Mouse (Mus musculus): ENCODE measurements around the gene Ppp1r13l. TPM values are rescaled to one million over a fixed set of nuclear protein-coding genes. Genes with fewer than 3 reads are reported as not detected.

The Ppp1r13l gene
- polyA plus RNA-seq, 1 experiment, result 21.5 TPM

DNA sequence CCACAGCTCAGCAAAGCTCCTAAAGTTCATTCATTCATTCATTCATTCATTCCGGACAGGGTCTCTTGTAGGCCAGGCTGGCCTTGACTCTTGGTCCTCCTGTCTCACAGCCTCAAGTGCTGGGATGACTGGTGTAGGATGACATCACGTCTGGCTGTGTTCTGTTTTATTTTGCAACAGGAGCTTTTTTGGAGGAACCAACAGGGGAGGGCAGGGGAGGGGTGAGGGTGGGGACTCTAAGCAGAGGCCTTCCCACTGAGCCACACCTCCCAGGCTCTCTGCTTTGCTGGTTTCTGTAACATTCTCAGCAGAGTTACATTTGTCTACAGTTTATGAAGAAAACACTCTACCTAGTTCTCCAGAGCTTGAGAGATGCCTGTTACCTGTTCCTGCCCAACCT is 21.5 kb upstream of the Ppp1r13l start:
- Histone ChIP-seq H3ac (ENCODE audit: control insufficient read depth, insufficient read length, low read depth) (no peak overlapping the region), H3K79me2 (ENCODE audit: control insufficient read depth, insufficient read depth) (peaks cover 25% of the 10 kb centered on the region), H3K27me3 (ENCODE audit: control insufficient read depth, insufficient read depth, insufficient read length) (no peaks in the 10 kb centered on the region), H3K79me3 (ENCODE audit: low read depth) (peaks cover 2% of the 10 kb centered on the region), H3K36me3 (ENCODE audit: control insufficient read depth, insufficient read depth) (no peaks in the 10 kb centered on the region), H3K4me3 (ENCODE audit: insufficient read depth, poor library complexity, severe bottlenecking) (no peak overlapping the region)
- TF ChIP-seq CEBPB (IDR thresholded peaks at IDR 0.05; ENCODE audit: low read depth), result no peak

DNA sequence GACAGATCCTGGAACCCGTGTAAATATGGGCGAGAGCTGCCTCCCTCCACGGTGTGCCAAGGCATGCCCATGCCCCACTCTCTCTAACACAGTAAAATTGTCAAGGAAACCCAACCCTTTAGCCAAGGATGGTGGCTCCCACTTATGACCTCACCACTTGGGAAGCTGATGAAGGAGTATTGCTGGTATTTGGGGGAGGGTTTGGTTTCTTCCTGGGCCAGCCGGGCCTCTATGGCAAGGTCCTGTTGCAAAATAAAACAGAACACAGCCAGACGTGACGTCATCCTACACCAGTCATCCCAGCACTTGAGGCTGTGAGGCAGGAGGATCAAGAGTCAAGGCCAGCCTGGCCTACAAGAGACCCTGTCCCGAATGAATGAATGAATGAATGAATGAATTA is 21.0 kb upstream of the Ppp1r13l start:
- Histone ChIP-seq H3K36me3 (ENCODE audit: control insufficient read depth, insufficient read depth) (no peaks in the 10 kb centered on the region), H3K4me3 (ENCODE audit: insufficient read depth, poor library complexity, severe bottlenecking) (no peak overlapping the region), H3K79me2 (ENCODE audit: control insufficient read depth, insufficient read depth) (peaks cover 21% of the 10 kb centered on the region), H3K27me3 (ENCODE audit: control insufficient read depth, insufficient read depth, insufficient read length) (no peaks in the 10 kb centered on the region), H3K79me3 (ENCODE audit: low read depth) (peaks cover 2% of the 10 kb centered on the region), H3ac (ENCODE audit: control insufficient read depth, insufficient read length, low read depth) (peak overlapping the region; percentile 3)
- TF ChIP-seq USF1 (IDR thresholded peaks at IDR 0.05; ENCODE audit: low read depth) (no peak), CTCF (IDR thresholded peaks at IDR 0.05; ENCODE audit: control insufficient read depth, insufficient read depth, insufficient read length) (no peak), CEBPB (IDR thresholded peaks at IDR 0.05; ENCODE audit: low read depth) (peak; percentile 30), MYOD1 (IDR thresholded peaks at IDR 0.05; ENCODE audit: control insufficient read depth, insufficient read length, low read depth) (no peak), MAX (IDR thresholded peaks at IDR 0.05) (no peak), FOSL1 (IDR thresholded peaks at IDR 0.05; ENCODE audit: insufficient read depth, low read length, poor library complexity, severe bottlenecking) (no peak), MYOG (IDR thresholded peaks at IDR 0.05; ENCODE audit: control insufficient read depth, extremely low read depth, insufficient read length) (no peak)

DNA sequence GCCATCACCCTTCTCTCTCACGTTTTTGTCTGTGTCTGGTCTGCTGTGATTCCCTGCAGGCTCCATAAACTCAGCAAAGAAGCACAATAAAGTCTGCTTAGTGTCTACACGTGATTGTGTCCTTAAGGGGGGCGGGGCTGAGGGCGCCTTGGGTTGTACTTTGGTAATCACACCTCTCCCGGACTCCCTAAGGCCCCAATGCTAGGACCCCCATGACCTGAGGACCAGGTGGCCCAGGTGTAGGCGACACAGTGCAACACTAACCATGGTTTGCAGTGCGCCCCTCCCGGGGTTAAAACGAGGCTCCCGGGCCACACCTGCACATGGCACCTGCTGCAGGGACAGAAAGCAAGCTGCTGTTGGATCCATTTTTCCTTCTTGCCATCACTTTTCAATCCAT is 18.3 kb upstream of the Ppp1r13l start:
- peaks cover 11% of the 10 kb centered on the region for H3K79me2 ChIP-seq (ENCODE audit: control insufficient read depth, insufficient read depth)
- H3K79me3 ChIP-seq (ENCODE audit: low read depth), result peaks cover 5% of the 10 kb centered on the region
- TF ChIP-seq MYOG (IDR thresholded peaks at IDR 0.05; ENCODE audit: control insufficient read depth, extremely low read depth, insufficient read length) (no peak), MAX (IDR thresholded peaks at IDR 0.05) (no peak), FOSL1 (IDR thresholded peaks at IDR 0.05; ENCODE audit: insufficient read depth, low read length, poor library complexity, severe bottlenecking) (no peak), CTCF (IDR thresholded peaks at IDR 0.05; ENCODE audit: control insufficient read depth, insufficient read depth, insufficient read length) (no peak), MYOD1 (IDR thresholded peaks at IDR 0.05; ENCODE audit: control insufficient read depth, insufficient read length, low read depth) (no peak), USF1 (IDR thresholded peaks at IDR 0.05; ENCODE audit: low read depth) (no peak)
- H3ac ChIP-seq (ENCODE audit: control insufficient read depth, insufficient read length, low read depth), result no peak overlapping the region
- no peak overlapping the region for H3K4me3 ChIP-seq (ENCODE audit: insufficient read depth, poor library complexity, severe bottlenecking)
- H3K36me3 ChIP-seq (ENCODE audit: control insufficient read depth, insufficient read depth), result no peaks in the 10 kb centered on the region
- no peaks in the 10 kb centered on the region for H3K27me3 ChIP-seq (ENCODE audit: control insufficient read depth, insufficient read depth, insufficient read length)

DNA sequence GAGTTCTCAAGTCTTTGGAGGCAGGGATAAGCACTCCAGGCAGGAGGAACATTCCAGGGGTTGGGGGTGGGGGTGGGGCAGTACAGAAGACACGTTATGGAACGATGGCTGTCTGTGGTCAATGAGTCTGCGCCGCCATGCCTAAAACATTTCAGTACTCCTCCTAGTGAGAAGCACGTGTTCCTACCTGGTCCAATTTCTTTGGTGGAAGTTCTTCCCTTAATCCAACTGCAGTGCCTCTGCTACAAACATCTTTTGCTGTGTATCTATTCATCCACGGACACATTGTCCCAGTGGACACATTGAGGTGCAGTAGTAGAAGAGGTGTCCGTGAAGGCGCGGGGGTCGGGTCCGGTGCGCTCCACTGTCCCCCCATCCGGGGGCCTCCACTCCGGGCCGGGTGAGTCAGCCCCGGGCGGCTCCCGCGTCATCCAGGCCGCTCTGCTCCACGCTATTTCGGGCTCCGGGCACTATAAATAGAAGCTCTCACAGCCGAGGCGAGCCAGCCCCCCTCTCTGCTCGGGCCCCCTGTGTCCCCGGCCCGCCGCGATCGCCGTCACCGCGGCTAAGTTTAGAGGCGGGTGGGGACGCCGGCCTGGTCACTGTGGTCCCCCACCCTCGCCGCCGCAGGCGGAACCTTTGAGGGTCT is 17.7 kb upstream of the Ppp1r13l start:
- Histone ChIP-seq H3K4me3 (ENCODE audit: insufficient read depth, poor library complexity, severe bottlenecking) (peak overlapping the region; percentile 6), H3ac (ENCODE audit: control insufficient read depth, insufficient read length, low read depth) (peak overlapping the region; percentile 29), H3K36me3 (ENCODE audit: control insufficient read depth, insufficient read depth) (no peaks in the 10 kb centered on the region), H3K27me3 (ENCODE audit: control insufficient read depth, insufficient read depth, insufficient read length) (no peaks in the 10 kb centered on the region), H3K79me2 (ENCODE audit: control insufficient read depth, insufficient read depth) (peaks cover 17% of the 10 kb centered on the region), H3K79me3 (ENCODE audit: low read depth) (peaks cover 10% of the 10 kb centered on the region)
- TF ChIP-seq MAX (IDR thresholded peaks at IDR 0.05) (peak; percentile 73), CEBPB (IDR thresholded peaks at IDR 0.05; ENCODE audit: low read depth) (no peak)

DNA sequence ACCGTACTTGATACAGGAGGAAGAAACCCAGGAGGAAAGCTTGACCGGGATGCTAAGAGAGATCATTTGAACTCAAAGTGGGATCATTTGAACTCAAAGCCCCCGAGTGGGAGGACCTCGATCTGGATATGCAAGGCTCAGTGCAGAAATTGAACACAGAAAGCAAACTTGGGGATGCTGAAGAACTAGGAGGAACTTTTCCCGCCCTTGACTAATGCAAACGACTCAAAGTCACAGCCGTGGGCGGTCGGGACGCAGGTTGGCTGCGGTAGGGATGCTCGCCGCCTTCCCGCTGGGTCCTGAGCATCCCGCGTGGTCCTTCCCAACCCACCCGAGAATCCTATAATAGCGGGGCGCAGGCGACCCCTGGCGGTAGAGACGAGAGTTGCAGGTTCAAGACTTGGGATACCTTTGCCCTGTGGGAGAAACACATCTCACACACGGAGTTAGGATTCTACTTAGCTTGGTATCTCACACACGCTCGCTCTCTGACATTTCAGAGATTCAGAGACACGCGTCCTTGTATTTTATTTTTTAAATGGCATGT is 17.0 kb upstream of the Ppp1r13l start:
- no peak overlapping the region for H3K4me3 ChIP-seq (ENCODE audit: insufficient read depth, poor library complexity, severe bottlenecking)
- TF ChIP-seq USF1 (IDR thresholded peaks at IDR 0.05; ENCODE audit: low read depth) (no peak), MYOD1 (IDR thresholded peaks at IDR 0.05; ENCODE audit: control insufficient read depth, insufficient read length, low read depth) (no peak), MAX (IDR thresholded peaks at IDR 0.05) (no peak), MYOG (IDR thresholded peaks at IDR 0.05; ENCODE audit: control insufficient read depth, extremely low read depth, insufficient read length) (no peak), FOSL1 (IDR thresholded peaks at IDR 0.05; ENCODE audit: insufficient read depth, low read length, poor library complexity, severe bottlenecking) (no peak)
- H3K79me2 ChIP-seq (ENCODE audit: control insufficient read depth, insufficient read depth), result peaks cover 20% of the 10 kb centered on the region
- H3ac ChIP-seq (ENCODE audit: control insufficient read depth, insufficient read length, low read depth), result peak overlapping the region; percentile 29
- no peaks in the 10 kb centered on the region for H3K27me3 ChIP-seq (ENCODE audit: control insufficient read depth, insufficient read depth, insufficient read length)
- H3K79me3 ChIP-seq (ENCODE audit: low read depth), result peaks cover 10% of the 10 kb centered on the region
- no peaks in the 10 kb centered on the region for H3K36me3 ChIP-seq (ENCODE audit: control insufficient read depth, insufficient read depth)

DNA sequence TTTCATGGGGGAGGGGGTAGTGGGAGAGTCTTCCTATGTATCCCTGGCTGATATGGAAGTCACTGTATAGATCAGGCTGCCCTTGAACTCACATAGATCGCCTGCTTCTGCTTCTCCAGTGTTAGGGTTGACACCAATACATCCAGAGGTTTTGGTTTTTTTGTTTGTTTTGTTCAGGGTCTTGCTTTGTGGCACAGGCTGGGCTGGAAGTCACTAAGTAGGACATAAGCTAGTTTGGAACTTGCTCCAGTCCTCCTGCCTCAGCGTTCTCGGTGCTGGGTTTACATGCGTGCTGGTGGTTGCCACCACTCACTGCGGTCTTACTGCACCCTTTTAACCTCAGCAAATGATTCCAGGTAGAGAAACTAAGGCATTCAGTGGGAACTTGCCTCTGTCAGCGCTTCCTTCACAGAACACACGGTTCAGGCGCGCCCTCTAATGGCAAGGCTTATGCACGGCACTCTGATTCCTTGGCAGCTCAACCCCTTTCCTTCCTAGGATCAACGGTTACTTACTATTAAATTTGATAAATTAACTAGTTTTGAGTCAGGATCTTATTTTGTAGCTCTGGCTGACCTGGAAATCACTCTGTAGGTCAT is 16.2 kb upstream of the Ppp1r13l start:
- no peaks in the 10 kb centered on the region for H3K36me3 ChIP-seq (ENCODE audit: control insufficient read depth, insufficient read depth)

More for the DNA sequence above, 16.2 kb upstream of the Ppp1r13l start:
- TF ChIP-seq USF1 (IDR thresholded peaks at IDR 0.05; ENCODE audit: low read depth) (no peak), CTCF (IDR thresholded peaks at IDR 0.05; ENCODE audit: control insufficient read depth, insufficient read depth, insufficient read length) (peak; percentile 19)
- H3K79me2 ChIP-seq (ENCODE audit: control insufficient read depth, insufficient read depth), result peaks cover 20% of the 10 kb centered on the region
- H3K27me3 ChIP-seq (ENCODE audit: control insufficient read depth, insufficient read depth, insufficient read length), result no peaks in the 10 kb centered on the region
- H3K79me3 ChIP-seq (ENCODE audit: low read depth), result peaks cover 10% of the 10 kb centered on the region
- H3K4me3 ChIP-seq (ENCODE audit: insufficient read depth, poor library complexity, severe bottlenecking), result no peak overlapping the region
- H3ac ChIP-seq (ENCODE audit: control insufficient read depth, insufficient read length, low read depth), result no peak overlapping the region
